ENCODE assay signal across 26 mouse cellular contexts in genomic region chr10:93234692-93235091, GRCm38 (mm10).
DNase-seq lines count a peak whose midpoint lies in the region; ATAC-seq lines count a peak whose summit lies in the region.
"Had no signal": no experiment of that assay in that cellular context is flagged by ENCODE, and none has a peak within 500 bp of the region (broad histone marks: within the 10 kb centered on the region; RNA-seq: fewer than 3 reads in every experiment).

No protein-coding gene starts in this region.

- no peak overlapping the region for H3K4me2 ChIP-seq in intestine, embryonic 14.5 days (ENCODE audit: low read length)
- no peak overlapping the region for H3K4me2 ChIP-seq in intestine, embryonic 15.5 days (replicated peaks)
- H3K4me2 ChIP-seq: embryonic facial prominence, embryonic 12.5 days; embryonic facial prominence, embryonic 15.5 days; heart, embryonic 12.5 days; heart, embryonic 15.5 days; hindbrain, embryonic 14.5 days had no signal

- no peak for ATAC-seq in intestine, embryonic 14.5 days (replicated peaks; ENCODE audit: low FRiP score, low TSS enrichment, low read depth)
- ATAC-seq in intestine, embryonic 15.5 days = no peak
- ATAC-seq in common myeloid progenitor, adult 5-6 weeks (replicated peaks; ENCODE audit: low read depth, poor library complexity, severe bottlenecking) = 0 out of 2 replicates have a peak, but pooled peaks have one; percentile 36
- ATAC-seq in megakaryocyte progenitor cell, adult 5-6 weeks (replicated peaks; ENCODE audit: poor library complexity) = peak; percentile 83
- ATAC-seq: forebrain, embryonic 14.5 days; forebrain, postnatal 0 days; hindbrain, postnatal 0 days; inflammation-experienced regulatory T-cells, adult 6 months; Patski had no signal

- H3K36me3 ChIP-seq in intestine, embryonic 14.5 days (ENCODE audit: control insufficient read depth, insufficient read depth, low read length) = peaks cover 70% of the 10 kb centered on the region
- H3K36me3 ChIP-seq in intestine, embryonic 15.5 days = peaks cover 6% of the 10 kb centered on the region; the same call in 1 of the 2 replicates

- no peak overlapping the region for H3K4me3 ChIP-seq in intestine, embryonic 14.5 days (ENCODE audit: low read depth, low read length)
- H3K4me3 ChIP-seq in intestine, embryonic 15.5 days (replicated peaks) = no peak overlapping the region
- H3K4me3 ChIP-seq: embryonic facial prominence, embryonic 12.5 days; embryonic facial prominence, embryonic 15.5 days; heart, embryonic 12.5 days; heart, embryonic 15.5 days; hindbrain, embryonic 10.5 days had no signal

- H3K27me3 ChIP-seq in intestine, embryonic 14.5 days (replicated peaks; ENCODE audit: control insufficient read depth, insufficient read depth, low read length) = no peaks in the 10 kb centered on the region
- H3K27me3 ChIP-seq in intestine, embryonic 15.5 days (replicated peaks) = no peaks in the 10 kb centered on the region
- H3K27me3 ChIP-seq: CH12.LX; embryonic facial prominence, embryonic 12.5 days; embryonic facial prominence, embryonic 15.5 days; heart, embryonic 12.5 days; heart, embryonic 15.5 days; Patski had no signal

- H3K4me1 ChIP-seq in intestine, embryonic 14.5 days (replicated peaks; ENCODE audit: control insufficient read depth, insufficient read depth, low read length) = no peaks in the 10 kb centered on the region
- no peaks in the 10 kb centered on the region for H3K4me1 ChIP-seq in intestine, embryonic 15.5 days (replicated peaks)
- H3K4me1 ChIP-seq: embryonic facial prominence, embryonic 12.5 days; embryonic facial prominence, embryonic 15.5 days; hindbrain, embryonic 10.5 days had no signal

- no peak overlapping the region for H3K27ac ChIP-seq in intestine, embryonic 14.5 days (ENCODE audit: low read depth)
- H3K27ac ChIP-seq in intestine, embryonic 15.5 days = no peak overlapping the region
- H3K27ac ChIP-seq: embryonic facial prominence, embryonic 12.5 days; embryonic facial prominence, embryonic 15.5 days; heart, embryonic 15.5 days; hindbrain, embryonic 10.5 days; hindbrain, embryonic 14.5 days; hindbrain, postnatal 0 days had no signal

- H3K9me3 ChIP-seq in intestine, embryonic 14.5 days (ENCODE audit: control insufficient read depth, low read length) = no peaks in the 10 kb centered on the region
- no peaks in the 10 kb centered on the region for H3K9me3 ChIP-seq in intestine, embryonic 15.5 days
- H3K9me3 ChIP-seq: embryonic facial prominence, embryonic 12.5 days; embryonic facial prominence, embryonic 15.5 days; G1E; heart, embryonic 12.5 days; heart, embryonic 15.5 days; hindbrain, embryonic 10.5 days had no signal

- H3K9ac ChIP-seq in intestine, embryonic 14.5 days (ENCODE audit: low read length) = no peak overlapping the region
- no peak overlapping the region for H3K9ac ChIP-seq in intestine, embryonic 15.5 days
- H3K9ac ChIP-seq: embryonic facial prominence, embryonic 12.5 days; embryonic facial prominence, embryonic 15.5 days; forebrain, postnatal 0 days; heart, embryonic 12.5 days; heart, embryonic 15.5 days; hindbrain, embryonic 14.5 days had no signal

- WGBS in intestine, embryonic 14.5 days = 93% methylated on average over 9 of the region's 9 CpGs
- 93% methylated on average over 9 of the region's 9 CpGs for WGBS in intestine, embryonic 15.5 days

- peak; percentile 13 for DNase-seq in intestine, embryonic 14.5 days (ENCODE audit: low spot score)
- no peak for DNase-seq in lung, postnatal 4 days
- no peak for DNase-seq in ovary, postnatal 36 days (ENCODE audit: low spot score)
- DNase-seq: adrenal gland, postnatal 10 days; cerebellum, adult 11 months; cerebellum, adult 2 months; cerebellum, postnatal 10 days; forebrain, postnatal 0 days; gastrocnemius, postnatal 25 days; heart, postnatal 10 days; kidney, adult 11 months had no signal

Comparison
In these comparisons a context has a peak if more than half of its experiments do, and no peak if none do; other contexts are left out.
1. ATAC-seq: peak in common myeloid progenitor, adult 5-6 weeks (single experiment) and megakaryocyte progenitor cell, adult 5-6 weeks (single experiment); none in intestine, embryonic 14.5 days (single experiment) and intestine, embryonic 15.5 days (single experiment).